Mouse (Mus musculus): Measurements from ENCODE around the gene Iqgap2. TPM values are rescaled to one million over a fixed set of nuclear protein-coding genes. Genes with fewer than 3 reads are reported as not detected.

Gene Iqgap2
- polyA plus RNA-seq, 1 experiment, result 6.0 TPM

DNA sequence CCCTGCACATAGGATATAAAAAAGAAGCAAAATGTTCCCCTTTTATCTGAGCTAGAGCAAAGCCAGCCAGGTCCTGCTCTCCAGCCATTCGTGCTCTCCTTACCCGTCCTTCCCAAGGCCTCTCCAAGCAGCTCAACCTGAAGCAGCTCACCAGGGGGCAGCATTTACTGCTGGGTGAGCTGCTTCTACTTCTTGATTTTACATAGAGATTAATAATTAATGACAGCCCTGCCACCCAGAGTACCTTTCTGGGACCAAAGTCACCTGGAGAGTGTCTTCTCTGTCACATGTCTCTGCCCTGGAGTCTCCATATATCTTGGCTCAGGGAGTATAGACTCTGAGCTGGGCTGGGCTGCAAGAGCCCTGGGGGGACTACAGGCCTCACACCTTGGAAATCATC is 114.5 kb downstream of the Iqgap2 start:
- TF ChIP-seq POLR2A (IDR thresholded peaks at IDR 0.05; ENCODE audit: borderline replicate concordance, extremely low read depth, insufficient read depth, insufficient read length, poor library complexity, severe bottlenecking), result no peak
- TF ChIP-seq CTCF (IDR thresholded peaks at IDR 0.05; ENCODE audit: borderline replicate concordance, extremely low read depth, insufficient read depth, insufficient read length), result peak; percentile 63
- DNase-seq (ENCODE audit: low read depth), result peak; percentile 77

DNA sequence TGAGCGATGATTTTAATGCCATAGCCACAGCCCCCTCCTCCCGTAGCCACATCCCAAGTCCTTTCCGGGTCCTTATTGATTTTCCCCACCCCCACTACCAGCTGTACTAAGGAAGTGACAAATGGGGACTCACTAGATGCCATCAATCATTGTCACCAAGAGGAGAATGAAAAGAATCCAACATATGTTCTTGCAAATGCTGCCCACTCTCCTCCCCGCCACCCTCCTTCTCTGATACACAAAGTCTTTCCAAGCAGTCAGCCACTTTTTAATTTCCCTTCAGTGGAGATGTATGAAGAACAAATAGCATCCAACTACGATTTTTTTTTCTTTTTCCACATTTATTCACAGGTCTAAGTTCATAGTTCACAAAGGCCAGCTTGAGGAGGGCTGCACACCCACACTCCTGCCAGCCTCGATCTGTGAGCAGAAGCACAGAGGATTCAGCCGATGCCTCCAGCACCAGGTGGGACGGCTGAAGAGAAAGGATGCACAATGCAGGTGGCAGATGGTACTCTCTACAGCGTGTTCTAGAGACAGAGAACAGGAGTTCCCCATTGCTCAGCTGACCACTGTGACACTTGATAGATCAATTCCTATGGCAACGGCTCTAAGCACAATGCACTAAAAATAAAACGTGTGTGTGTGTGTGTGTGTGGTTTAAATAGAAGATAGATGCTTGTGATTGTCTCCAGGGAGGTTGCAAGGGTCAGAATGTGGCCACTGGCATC is 116.6 kb downstream of the Iqgap2 start:
- peak; percentile 76 for DNase-seq (ENCODE audit: low read depth)
- TF ChIP-seq POLR2A (IDR thresholded peaks at IDR 0.05; ENCODE audit: borderline replicate concordance, extremely low read depth, insufficient read depth, insufficient read length, poor library complexity, severe bottlenecking) (no peak), CTCF (IDR thresholded peaks at IDR 0.05; ENCODE audit: borderline replicate concordance, extremely low read depth, insufficient read depth, insufficient read length) (no peak)

DNA sequence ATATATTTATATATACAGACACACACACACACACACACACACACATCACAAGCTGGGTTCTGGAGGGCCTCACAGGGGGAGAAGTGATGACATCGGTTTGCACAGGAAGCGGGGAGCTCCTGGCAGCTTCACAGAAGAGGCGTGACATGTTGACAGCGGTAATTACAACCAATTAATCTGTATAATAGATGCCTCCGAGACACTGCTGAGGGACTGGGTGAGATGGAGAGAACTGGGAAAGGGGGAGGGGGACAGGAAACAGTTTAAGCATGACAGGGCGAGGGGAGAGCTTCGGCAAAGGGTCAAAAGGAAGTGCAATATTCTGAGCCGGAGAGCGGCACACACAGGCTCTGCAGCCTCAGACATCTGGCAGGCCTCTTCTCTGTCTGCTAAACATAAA is 126.7 kb downstream of the Iqgap2 start:
- no peak for TF ChIP-seq CTCF (IDR thresholded peaks at IDR 0.05; ENCODE audit: borderline replicate concordance, extremely low read depth, insufficient read depth, insufficient read length)
- no peak for TF ChIP-seq POLR2A (IDR thresholded peaks at IDR 0.05; ENCODE audit: borderline replicate concordance, extremely low read depth, insufficient read depth, insufficient read length, poor library complexity, severe bottlenecking)
- peak; percentile 95 for DNase-seq (ENCODE audit: low read depth)

- DNase-seq (ENCODE audit: low read depth), result no peak
- no peak for TF ChIP-seq CTCF (IDR thresholded peaks at IDR 0.05; ENCODE audit: borderline replicate concordance, extremely low read depth, insufficient read depth, insufficient read length)
- TF ChIP-seq POLR2A (IDR thresholded peaks at IDR 0.05; ENCODE audit: borderline replicate concordance, extremely low read depth, insufficient read depth, insufficient read length, poor library complexity, severe bottlenecking), result no peak
Observed at GRCm38 (mm10) chr13:95763876-95764517, 127.7 kb downstream of the Iqgap2 start.

GRCm38 (mm10) chr13:95759810-95760209 is 131.9 kb downstream of the Iqgap2 start:
- no peak for DNase-seq (ENCODE audit: low read depth)
- no peak for TF ChIP-seq CTCF (IDR thresholded peaks at IDR 0.05; ENCODE audit: borderline replicate concordance, extremely low read depth, insufficient read depth, insufficient read length)
- TF ChIP-seq POLR2A (IDR thresholded peaks at IDR 0.05; ENCODE audit: borderline replicate concordance, extremely low read depth, insufficient read depth, insufficient read length, poor library complexity, severe bottlenecking), result no peak

DNA sequence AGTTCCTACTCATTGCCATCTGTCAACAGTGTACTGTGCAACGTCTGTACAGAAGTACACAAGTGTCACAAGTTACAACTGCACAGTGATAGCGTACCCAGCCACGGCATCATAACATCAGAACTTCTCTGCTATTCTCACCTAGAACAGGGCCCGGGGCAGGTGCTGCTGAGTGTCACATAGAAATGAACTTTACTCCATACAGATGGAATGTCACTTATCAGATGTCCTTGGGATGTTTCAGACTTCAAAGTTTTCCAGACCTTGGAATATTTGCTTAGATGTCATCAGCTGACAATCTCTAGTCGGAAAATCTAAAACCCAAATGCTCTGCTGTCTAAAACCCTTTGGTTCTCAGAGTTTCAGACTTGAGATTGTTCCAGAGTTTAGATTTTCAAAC is 137.4 kb downstream of the Iqgap2 start:
- no peak for DNase-seq (ENCODE audit: low read depth)
- no peak for TF ChIP-seq CTCF (IDR thresholded peaks at IDR 0.05; ENCODE audit: borderline replicate concordance, extremely low read depth, insufficient read depth, insufficient read length)
- no peak for TF ChIP-seq POLR2A (IDR thresholded peaks at IDR 0.05; ENCODE audit: borderline replicate concordance, extremely low read depth, insufficient read depth, insufficient read length, poor library complexity, severe bottlenecking)

GRCm38 (mm10) chr13:95752386-95752785 is 139.3 kb downstream of the Iqgap2 start:
- TF ChIP-seq CTCF (IDR thresholded peaks at IDR 0.05; ENCODE audit: borderline replicate concordance, extremely low read depth, insufficient read depth, insufficient read length) (no peak), POLR2A (IDR thresholded peaks at IDR 0.05; ENCODE audit: borderline replicate concordance, extremely low read depth, insufficient read depth, insufficient read length, poor library complexity, severe bottlenecking) (no peak)

DNA sequence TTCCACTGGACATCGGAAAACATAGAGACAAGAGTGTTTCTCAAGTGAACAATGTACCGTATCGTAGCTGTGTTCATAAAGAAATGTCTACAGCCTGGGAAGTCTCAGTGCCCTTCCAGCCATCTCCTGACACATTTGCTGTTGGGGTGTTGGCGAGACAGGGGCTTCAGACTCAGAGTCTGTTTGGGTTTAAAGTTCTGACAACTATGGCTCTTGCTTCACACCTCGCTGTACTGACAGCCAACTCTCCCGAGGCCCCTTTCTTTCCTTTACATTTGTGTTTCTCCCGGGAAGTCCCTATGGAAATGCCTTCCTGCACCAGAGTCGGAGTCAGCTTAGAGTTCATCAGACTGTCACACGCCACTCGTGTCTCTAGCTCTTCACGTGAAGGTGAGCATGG is 144.2 kb downstream of the Iqgap2 start:
- TF ChIP-seq CTCF (IDR thresholded peaks at IDR 0.05; ENCODE audit: borderline replicate concordance, extremely low read depth, insufficient read depth, insufficient read length) (no peak), POLR2A (IDR thresholded peaks at IDR 0.05; ENCODE audit: borderline replicate concordance, extremely low read depth, insufficient read depth, insufficient read length, poor library complexity, severe bottlenecking) (no peak)

More at GRCm38 (mm10) chr13:95752386-95752785, 139.3 kb downstream of the Iqgap2 start:
- DNase-seq (ENCODE audit: low read depth), result no peak

GRCm38 (mm10) chr13:95747101-95747500 is 144.6 kb downstream of the Iqgap2 start:
- no peak for DNase-seq (ENCODE audit: low read depth)
- no peak for TF ChIP-seq POLR2A (IDR thresholded peaks at IDR 0.05; ENCODE audit: borderline replicate concordance, extremely low read depth, insufficient read depth, insufficient read length, poor library complexity, severe bottlenecking)
- no peak for TF ChIP-seq CTCF (IDR thresholded peaks at IDR 0.05; ENCODE audit: borderline replicate concordance, extremely low read depth, insufficient read depth, insufficient read length)

More for the DNA sequence above, 144.2 kb downstream of the Iqgap2 start:
- no peak for DNase-seq (ENCODE audit: low read depth)

DNA sequence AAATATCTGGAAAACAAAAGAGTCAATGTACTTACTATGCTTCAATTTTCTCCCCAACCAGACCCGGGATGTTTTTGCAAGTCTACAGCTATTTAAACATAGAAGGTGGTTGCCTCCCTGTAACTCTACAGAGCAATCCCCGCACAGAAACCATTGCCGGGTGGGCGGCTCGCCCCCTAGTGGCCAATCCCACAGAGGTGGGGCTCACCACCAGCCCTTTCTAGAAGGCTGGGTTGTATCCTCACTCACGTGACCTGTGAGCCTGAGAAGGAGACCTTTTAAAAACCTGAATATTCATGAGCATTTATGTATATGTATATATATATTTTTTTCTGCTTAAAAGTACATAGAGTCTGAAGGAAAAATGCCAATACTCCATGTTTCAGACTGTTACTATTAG is 145.2 kb downstream of the Iqgap2 start:
- peak; percentile 91 for TF ChIP-seq CTCF (IDR thresholded peaks at IDR 0.05; ENCODE audit: borderline replicate concordance, extremely low read depth, insufficient read depth, insufficient read length)
- no peak for TF ChIP-seq POLR2A (IDR thresholded peaks at IDR 0.05; ENCODE audit: borderline replicate concordance, extremely low read depth, insufficient read depth, insufficient read length, poor library complexity, severe bottlenecking)
- peak; percentile 65 for DNase-seq (ENCODE audit: low read depth)

DNA sequence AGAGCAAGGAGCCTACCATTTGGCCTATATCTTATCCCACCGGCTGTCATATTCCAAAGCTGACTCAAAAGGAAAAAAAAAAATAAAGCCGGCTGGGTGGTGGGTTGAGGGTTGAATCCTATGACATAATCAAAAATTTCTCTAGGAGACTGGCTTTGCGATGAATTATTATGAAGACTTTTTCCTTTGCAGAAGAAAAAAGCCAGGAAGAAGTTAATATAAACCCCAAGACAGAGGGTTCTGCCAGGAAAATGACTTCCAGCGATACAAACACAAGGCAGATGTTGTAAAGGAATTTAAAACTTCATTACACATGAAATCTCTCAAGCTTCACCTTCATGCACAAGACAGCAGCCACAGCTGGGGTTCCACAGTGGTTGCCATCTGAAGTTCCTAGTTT is 146.3 kb downstream of the Iqgap2 start:
- DNase-seq (ENCODE audit: low read depth), result no peak
- TF ChIP-seq CTCF (IDR thresholded peaks at IDR 0.05; ENCODE audit: borderline replicate concordance, extremely low read depth, insufficient read depth, insufficient read length) (no peak), POLR2A (IDR thresholded peaks at IDR 0.05; ENCODE audit: borderline replicate concordance, extremely low read depth, insufficient read depth, insufficient read length, poor library complexity, severe bottlenecking) (no peak)

All from brain, embryonic 14.5 days (tissue).